Mouse (Mus musculus): Measurements from ENCODE around the gene Rcl1. TPM values are rescaled to one million over a fixed set of nuclear protein-coding genes. Genes with fewer than 3 reads are reported as not detected.

The Rcl1 gene
- polyA plus RNA-seq, 1 experiment: 18.2 TPM

DNA sequence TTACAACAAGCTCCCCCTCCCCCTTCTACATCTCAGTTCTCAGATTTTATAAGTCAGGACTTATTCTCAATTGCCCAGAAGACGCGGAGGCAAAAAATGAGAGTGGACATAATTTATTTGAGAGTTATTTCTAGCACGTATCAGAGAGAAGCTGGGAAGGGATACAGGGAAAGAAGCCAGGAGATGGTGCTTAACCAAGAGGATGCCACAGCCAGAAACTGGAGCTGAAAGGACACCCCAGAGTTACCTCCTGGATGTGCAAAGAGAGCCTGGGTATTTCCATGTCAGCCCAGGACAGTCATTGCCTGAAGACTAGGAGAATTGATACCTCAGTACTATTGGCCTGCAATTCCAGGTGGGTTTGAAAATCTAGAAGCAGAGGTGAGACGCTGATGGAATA is 1.6 kb upstream of the Rcl1 start:
- Histone ChIP-seq H3K27ac (ENCODE audit: control insufficient read depth, insufficient read depth, low read depth, low read length, poor library complexity) (no peak overlapping the region), H3K4me1 (ENCODE audit: control insufficient read depth, insufficient read depth, low read length) (no peaks in the 10 kb centered on the region; the same call in 1 of the 2 replicates), H3K4me3 (replicated peaks; ENCODE audit: control insufficient read depth, low read depth, low read length) (no peak overlapping the region)
- TF ChIP-seq POLR2A (IDR thresholded peaks at IDR 0.05; ENCODE audit: borderline replicate concordance, control insufficient read depth, low read depth, low read length) (no peak), CTCF (IDR thresholded peaks at IDR 0.05; ENCODE audit: control insufficient read depth, insufficient read depth, low read length) (no peak)
- 85% methylated on average over 4 of the region's 4 CpGs for WGBS

DNA sequence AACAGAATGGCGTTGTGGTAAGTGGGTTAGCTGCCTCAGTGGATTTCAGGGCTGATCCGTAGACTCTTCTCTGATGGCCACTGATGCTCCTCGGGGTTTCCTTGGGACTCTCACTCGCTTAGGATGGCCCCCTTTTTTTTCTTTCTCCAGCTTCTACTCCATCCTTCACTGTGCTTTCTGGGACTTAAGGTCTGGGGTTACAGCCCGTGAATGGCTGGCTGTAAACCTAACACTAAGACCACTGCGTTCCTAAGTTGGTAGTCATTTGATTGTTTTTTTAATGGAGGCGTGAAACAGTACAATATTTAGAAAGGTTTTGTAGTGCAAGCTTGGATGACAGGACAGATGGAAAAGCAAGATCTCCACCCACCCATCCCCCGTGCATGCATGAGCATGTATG is 914 bp upstream of the Rcl1 start:
- Histone ChIP-seq H3K4me1 (ENCODE audit: control insufficient read depth, insufficient read depth, low read length) (no peaks in the 10 kb centered on the region; the same call in 1 of the 2 replicates), H3K4me3 (replicated peaks; ENCODE audit: control insufficient read depth, low read depth, low read length) (no peak overlapping the region), H3K27ac (ENCODE audit: control insufficient read depth, insufficient read depth, low read depth, low read length, poor library complexity) (no peak overlapping the region)
- TF ChIP-seq POLR2A (IDR thresholded peaks at IDR 0.05; ENCODE audit: borderline replicate concordance, control insufficient read depth, low read depth, low read length) (no peak), CTCF (IDR thresholded peaks at IDR 0.05; ENCODE audit: control insufficient read depth, insufficient read depth, low read length) (no peak)
- WGBS: 30% methylated on average over 8 of the region's 8 CpGs

DNA sequence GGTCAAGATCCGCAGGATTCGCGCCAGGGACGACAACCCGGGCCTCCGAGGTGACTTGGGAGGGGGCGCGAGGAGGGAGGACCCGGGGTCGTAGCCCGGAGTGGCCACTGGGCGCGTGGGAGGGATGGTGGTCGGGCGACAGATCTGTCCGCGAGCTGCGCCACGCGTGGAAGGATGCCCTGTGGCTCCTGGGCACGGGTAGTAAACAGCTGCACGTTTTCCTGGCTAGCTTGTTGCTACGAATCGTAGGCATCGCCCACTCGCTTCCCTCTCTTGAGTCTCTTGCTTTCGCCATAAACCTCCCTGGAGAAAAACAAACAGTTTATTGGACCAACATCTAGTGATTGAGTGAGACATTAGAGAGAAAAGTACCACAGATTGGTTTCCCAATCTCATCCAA is 416 bp downstream of the Rcl1 start:
- TF ChIP-seq CTCF (IDR thresholded peaks at IDR 0.05; ENCODE audit: control insufficient read depth, insufficient read depth, low read length): no peak
- no peak for TF ChIP-seq POLR2A (IDR thresholded peaks at IDR 0.05; ENCODE audit: borderline replicate concordance, control insufficient read depth, low read depth, low read length)
- peak overlapping the region; percentile 81 for H3K4me3 ChIP-seq (replicated peaks; ENCODE audit: control insufficient read depth, low read depth, low read length)
- peak overlapping the region; percentile 25; the same call in 1 of the 2 replicates for H3K27ac ChIP-seq (ENCODE audit: control insufficient read depth, insufficient read depth, low read depth, low read length, poor library complexity)
- WGBS: under 1% methylated on average over 27 of the region's 27 CpGs
- no peaks in the 10 kb centered on the region; the same call in 1 of the 2 replicates for H3K4me1 ChIP-seq (ENCODE audit: control insufficient read depth, insufficient read depth, low read length)

DNA sequence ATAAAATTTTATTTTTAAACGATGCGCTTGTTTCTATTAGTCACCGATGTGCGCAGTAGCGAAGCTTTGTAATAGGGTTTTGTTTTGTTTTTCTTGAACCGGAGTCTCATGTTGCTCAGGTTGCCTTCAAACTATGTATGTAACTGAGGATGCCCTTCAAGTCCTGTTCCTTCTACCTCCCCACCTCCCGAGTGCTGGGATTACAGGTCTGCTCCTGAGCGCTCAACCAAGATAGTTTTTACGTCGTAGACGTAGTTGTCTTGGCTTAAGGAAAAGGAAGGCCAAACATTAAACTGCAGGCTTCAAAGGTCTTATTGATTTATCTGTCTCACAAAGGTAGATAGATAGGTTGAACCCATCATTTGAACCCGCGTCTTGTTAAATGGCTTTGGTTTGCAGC is 923 bp downstream of the Rcl1 start:
- Histone ChIP-seq H3K27ac (ENCODE audit: control insufficient read depth, insufficient read depth, low read depth, low read length, poor library complexity) (no peak overlapping the region), H3K4me3 (replicated peaks; ENCODE audit: control insufficient read depth, low read depth, low read length) (peak overlapping the region; percentile 61), H3K4me1 (ENCODE audit: control insufficient read depth, insufficient read depth, low read length) (no peaks in the 10 kb centered on the region; the same call in 1 of the 2 replicates)
- no peak for TF ChIP-seq CTCF (IDR thresholded peaks at IDR 0.05; ENCODE audit: control insufficient read depth, insufficient read depth, low read length)
- TF ChIP-seq POLR2A (IDR thresholded peaks at IDR 0.05; ENCODE audit: borderline replicate concordance, control insufficient read depth, low read depth, low read length): no peak
- WGBS: 13% methylated on average over 13 of the region's 13 CpGs

DNA sequence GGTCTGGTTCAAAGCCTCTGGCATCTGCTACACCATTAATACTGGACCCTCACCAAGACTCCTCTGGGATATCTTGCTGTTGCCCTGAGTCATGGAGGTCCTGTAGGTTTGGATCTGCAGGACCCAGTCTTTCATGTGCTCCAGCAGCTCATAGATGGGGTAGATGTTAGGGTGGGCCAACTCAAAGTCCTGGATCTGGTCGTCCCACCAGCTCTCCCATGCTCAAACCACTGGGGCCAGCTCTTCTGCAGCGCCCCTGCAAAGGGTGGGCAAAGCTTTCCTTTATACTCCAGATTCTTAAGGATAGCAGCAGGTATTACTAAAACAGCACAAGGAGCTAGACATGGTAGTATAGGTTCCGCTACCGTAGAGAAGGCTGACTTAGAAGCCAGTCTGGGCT is 4.6 kb downstream of the Rcl1 start:
- Histone ChIP-seq H3K4me1 (ENCODE audit: control insufficient read depth, insufficient read depth, low read length) (no peaks in the 10 kb centered on the region; the same call in 1 of the 2 replicates), H3K27ac (ENCODE audit: control insufficient read depth, insufficient read depth, low read depth, low read length, poor library complexity) (no peak overlapping the region), H3K4me3 (replicated peaks; ENCODE audit: control insufficient read depth, low read depth, low read length) (no peak overlapping the region)
- TF ChIP-seq POLR2A (IDR thresholded peaks at IDR 0.05; ENCODE audit: borderline replicate concordance, control insufficient read depth, low read depth, low read length): no peak
- TF ChIP-seq CTCF (IDR thresholded peaks at IDR 0.05; ENCODE audit: control insufficient read depth, insufficient read depth, low read length): no peak
- 94% methylated on average over 4 of the region's 4 CpGs for WGBS

DNA sequence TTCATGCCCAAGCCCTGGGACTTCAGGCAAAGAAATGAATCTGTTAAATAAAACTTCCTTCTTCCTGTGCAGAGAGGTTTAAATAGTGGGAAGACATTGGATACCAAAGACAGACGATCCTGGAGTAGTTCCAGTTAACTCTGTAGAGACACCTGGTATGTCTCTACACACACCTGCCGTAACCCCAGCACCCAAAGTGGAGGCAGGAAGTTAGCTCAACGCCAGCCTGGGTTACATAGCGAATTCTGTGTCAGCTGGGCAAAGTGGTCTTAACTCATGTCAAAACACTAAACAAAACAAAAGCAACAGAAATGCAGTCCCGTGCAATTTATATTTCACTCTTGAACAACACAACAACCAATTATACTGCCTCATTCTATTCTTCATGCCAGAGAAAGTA is 5.1 kb downstream of the Rcl1 start:
- Histone ChIP-seq H3K4me3 (replicated peaks; ENCODE audit: control insufficient read depth, low read depth, low read length) (no peak overlapping the region), H3K27ac (ENCODE audit: control insufficient read depth, insufficient read depth, low read depth, low read length, poor library complexity) (no peak overlapping the region), H3K4me1 (ENCODE audit: control insufficient read depth, insufficient read depth, low read length) (no peaks in the 10 kb centered on the region; the same call in 1 of the 2 replicates)
- 85% methylated on average over 5 of the region's 5 CpGs for WGBS
- TF ChIP-seq POLR2A (IDR thresholded peaks at IDR 0.05; ENCODE audit: borderline replicate concordance, control insufficient read depth, low read depth, low read length) (no peak), CTCF (IDR thresholded peaks at IDR 0.05; ENCODE audit: control insufficient read depth, insufficient read depth, low read length) (no peak)

DNA sequence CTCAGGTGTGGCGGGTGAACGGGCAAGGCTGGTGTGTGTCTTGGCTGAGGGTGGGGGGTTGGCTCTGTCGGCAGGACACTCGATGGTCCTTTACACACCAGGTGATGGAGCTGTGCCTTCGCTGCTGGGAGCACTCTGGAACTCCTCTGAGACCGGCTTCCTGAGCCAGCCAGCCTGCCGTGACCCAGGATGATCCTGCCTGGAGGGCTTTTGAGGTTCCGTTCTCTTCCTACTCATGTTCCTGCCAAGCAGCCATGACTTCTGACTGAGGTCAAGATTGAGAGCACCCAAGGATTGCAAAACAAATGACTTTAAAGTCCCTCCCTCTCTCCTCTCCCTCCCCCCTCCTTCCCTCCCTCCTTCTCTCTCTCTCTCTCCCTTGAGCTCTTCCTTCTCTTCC is 11.5 kb downstream of the Rcl1 start:
- WGBS: 75% methylated on average over 8 of the region's 8 CpGs
- no peak for TF ChIP-seq CTCF (IDR thresholded peaks at IDR 0.05; ENCODE audit: control insufficient read depth, insufficient read depth, low read length)
- no peak for TF ChIP-seq POLR2A (IDR thresholded peaks at IDR 0.05; ENCODE audit: borderline replicate concordance, control insufficient read depth, low read depth, low read length)

DNA sequence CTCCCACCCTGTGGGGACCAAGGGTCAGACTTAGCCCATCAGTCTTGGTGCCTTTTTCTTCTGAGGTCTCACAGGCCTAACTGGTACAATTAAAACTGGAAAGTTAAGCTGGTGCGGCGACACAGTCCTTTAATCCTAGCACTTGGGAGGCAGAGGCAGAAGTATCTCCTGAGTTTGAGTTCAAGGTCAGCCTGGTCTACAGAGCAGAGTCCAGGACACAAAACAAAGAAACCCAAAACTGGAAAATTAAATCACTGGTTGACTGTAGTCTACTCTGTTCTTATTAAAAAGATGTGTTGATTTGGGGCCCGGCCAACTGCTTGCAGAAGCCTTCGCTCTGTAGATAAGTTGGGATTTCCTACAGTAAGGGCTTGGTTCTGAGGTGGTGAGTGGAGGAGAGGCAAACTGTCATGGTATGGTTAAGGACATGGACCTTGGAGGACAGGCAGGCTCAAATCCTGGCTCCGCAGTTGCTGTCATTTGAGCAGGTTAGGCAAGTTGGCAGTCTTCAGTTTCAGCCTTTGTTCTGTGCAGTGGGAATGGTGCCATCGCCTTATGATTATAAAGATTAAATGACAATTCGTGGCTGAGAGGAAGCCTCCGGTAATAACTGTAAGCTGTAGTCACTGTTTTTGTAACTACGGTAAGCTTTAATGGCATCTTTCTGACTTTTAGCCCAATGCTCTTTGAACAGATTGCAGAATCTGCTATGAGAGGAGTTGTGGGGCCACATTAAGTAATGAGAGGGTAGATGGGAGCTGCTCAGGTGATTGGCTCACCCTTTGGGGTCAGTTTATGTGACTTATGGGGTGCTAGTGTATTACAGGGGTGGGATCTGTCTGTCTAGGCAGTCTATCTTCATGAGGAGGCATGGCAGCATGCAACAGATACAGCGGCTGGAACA is 12.8 kb downstream of the Rcl1 start:
- Histone ChIP-seq H3K4me1 (ENCODE audit: control insufficient read depth, insufficient read depth, low read length) (peaks cover 3% of the 10 kb centered on the region; the same call in 1 of the 2 replicates), H3K27ac (ENCODE audit: control insufficient read depth, insufficient read depth, low read depth, low read length, poor library complexity) (no peak overlapping the region), H3K4me3 (replicated peaks; ENCODE audit: control insufficient read depth, low read depth, low read length) (no peak overlapping the region)
- TF ChIP-seq POLR2A (IDR thresholded peaks at IDR 0.05; ENCODE audit: borderline replicate concordance, control insufficient read depth, low read depth, low read length) (no peak), CTCF (IDR thresholded peaks at IDR 0.05; ENCODE audit: control insufficient read depth, insufficient read depth, low read length) (no peak)
- 83% methylated on average over 10 of the region's 10 CpGs for WGBS

More for the DNA sequence above, 11.5 kb downstream of the Rcl1 start:
- Histone ChIP-seq H3K4me3 (replicated peaks; ENCODE audit: control insufficient read depth, low read depth, low read length) (no peak overlapping the region), H3K27ac (ENCODE audit: control insufficient read depth, insufficient read depth, low read depth, low read length, poor library complexity) (no peak overlapping the region), H3K4me1 (ENCODE audit: control insufficient read depth, insufficient read depth, low read length) (peaks cover 3% of the 10 kb centered on the region; the same call in 1 of the 2 replicates)
